Mouse (Mus musculus): ENCODE data around the gene Afg3l1. TPM values are rescaled to one million over a fixed set of nuclear protein-coding genes. Genes with fewer than 3 reads are reported as not detected.

Afg3l1 gene
- polyA plus RNA-seq, 1 experiment from 2014 or later, result 36.3 TPM

DNA sequence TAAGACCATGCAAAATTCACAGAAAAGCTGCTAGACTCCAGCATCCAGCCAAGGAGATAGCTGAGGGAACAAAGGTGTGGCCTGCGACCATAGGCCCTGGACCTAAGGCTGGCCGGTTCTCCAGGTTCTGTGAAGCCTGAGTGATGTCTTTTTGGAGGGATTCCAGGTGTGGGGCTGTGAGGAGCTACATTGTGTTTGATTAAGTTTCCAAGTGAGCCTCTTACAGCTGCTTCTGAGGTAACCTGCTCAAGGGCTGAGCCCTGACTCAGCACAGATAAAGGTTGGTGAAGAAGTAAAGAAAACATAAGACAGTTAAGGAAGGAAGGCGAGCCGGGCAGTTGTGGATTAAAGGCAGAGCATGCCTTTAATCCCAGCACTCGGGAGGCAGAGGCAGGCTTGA lies 24.5 kb downstream of the Afg3l1 start:
- Histone ChIP-seq H3K4me1 (ENCODE audit: control insufficient read depth, insufficient read depth, low read length) (no peaks in the 10 kb centered on the region), H3K4me2 (replicated peaks; ENCODE audit: low read depth, low read length) (no peak overlapping the region), H3K9ac (replicated peaks; ENCODE audit: low read depth, low read length) (no peak overlapping the region), H3K9me3 (ENCODE audit: control insufficient read depth, low read depth, low read length) (peaks cover 4% of the 10 kb centered on the region; the same call in 1 of the 2 replicates), H3K27me3 (ENCODE audit: control insufficient read depth, insufficient read depth, low read length) (no peaks in the 10 kb centered on the region), H3K27ac (ENCODE audit: low read length) (no peak overlapping the region), H3K4me3 (ENCODE audit: low read depth, low read length) (no peak overlapping the region), H3K36me3 (ENCODE audit: control insufficient read depth, insufficient read depth, low read length) (peaks cover 72% of the 10 kb centered on the region)
- 89% methylated on average over 5 of the region's 5 CpGs for WGBS
- no peak for ATAC-seq (ENCODE audit: insufficient number of reproducible peaks, insufficient read depth, low FRiP score, low read depth)

DNA sequence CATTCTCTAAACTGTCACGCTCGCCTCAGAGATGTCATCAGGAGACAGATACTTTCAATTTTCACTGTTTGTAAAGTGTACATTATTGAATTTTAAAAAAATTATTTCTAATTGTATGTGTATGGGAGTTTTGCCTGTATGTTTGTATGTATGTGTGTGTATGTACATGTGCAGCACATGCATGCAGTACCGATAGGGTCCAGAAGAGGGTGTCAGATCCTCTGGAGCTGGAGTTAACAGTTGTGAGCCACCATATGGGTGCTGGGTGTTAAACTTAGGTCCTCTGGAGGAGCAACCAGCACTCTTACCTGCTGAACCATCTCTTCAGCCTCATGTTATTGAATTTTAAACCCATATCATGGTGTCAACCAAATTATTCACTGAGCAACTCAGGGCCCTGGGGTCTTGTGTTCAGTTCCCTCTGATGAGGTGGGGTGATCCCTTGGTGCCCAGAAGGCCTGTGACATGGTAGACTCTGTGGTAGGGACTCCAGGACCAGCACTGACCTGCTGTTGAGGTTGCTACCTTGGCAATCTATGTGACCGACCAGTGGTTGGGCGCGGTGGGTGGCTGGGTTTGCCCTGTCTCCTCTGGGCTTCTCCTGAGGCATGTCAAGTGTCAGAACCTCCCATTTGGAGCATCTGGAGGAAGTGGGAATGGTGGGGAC lies 26.2 kb downstream of the Afg3l1 start:
- H3K4me1 ChIP-seq (ENCODE audit: control insufficient read depth, insufficient read depth, low read length), result no peaks in the 10 kb centered on the region
- H3K4me2 ChIP-seq (replicated peaks; ENCODE audit: low read depth, low read length), result no peak overlapping the region
- H3K9me3 ChIP-seq (ENCODE audit: control insufficient read depth, low read depth, low read length), result peaks cover 4% of the 10 kb centered on the region; the same call in 1 of the 2 replicates
- no peak overlapping the region for H3K4me3 ChIP-seq (ENCODE audit: low read depth, low read length)
- H3K9ac ChIP-seq (replicated peaks; ENCODE audit: low read depth, low read length), result no peak overlapping the region
- H3K27me3 ChIP-seq (ENCODE audit: control insufficient read depth, insufficient read depth, low read length), result no peaks in the 10 kb centered on the region
- peaks cover 60% of the 10 kb centered on the region for H3K36me3 ChIP-seq (ENCODE audit: control insufficient read depth, insufficient read depth, low read length)
- H3K27ac ChIP-seq (ENCODE audit: low read length), result no peak overlapping the region
- WGBS, result 99% methylated on average over 6 of the region's 6 CpGs
- ATAC-seq (ENCODE audit: insufficient number of reproducible peaks, insufficient read depth, low FRiP score, low read depth), result no peak

DNA sequence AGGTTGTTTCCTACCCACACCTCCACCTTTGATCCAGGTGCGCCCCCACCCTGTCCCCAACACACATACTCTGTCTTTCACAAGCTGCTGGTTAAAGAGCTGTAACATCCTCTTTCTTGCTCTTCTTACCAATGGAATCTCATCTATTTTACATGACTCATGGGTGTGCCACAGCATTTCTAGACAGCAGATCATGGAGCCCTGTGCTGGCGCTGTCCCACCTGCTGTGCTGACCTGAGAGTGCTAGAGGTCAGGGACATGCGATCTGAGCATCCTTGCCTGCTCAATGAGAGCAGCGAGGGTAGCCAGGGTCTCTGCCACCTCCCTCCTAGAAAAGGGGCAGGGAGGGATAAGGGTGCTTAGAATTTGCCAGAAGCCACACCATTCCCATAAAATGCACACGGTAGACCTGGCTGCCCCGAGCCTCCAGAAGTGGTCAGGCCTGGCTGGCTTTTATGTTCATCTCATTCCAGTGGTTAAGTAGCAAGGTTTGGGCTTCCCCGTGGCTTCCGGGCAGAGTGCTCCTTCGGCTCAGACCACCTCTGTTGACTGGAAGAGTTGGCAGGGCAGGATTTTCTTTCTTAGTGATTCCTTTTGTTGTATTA lies 27.0 kb downstream of the Afg3l1 start:
- no peak overlapping the region for H3K4me3 ChIP-seq (ENCODE audit: low read depth, low read length)
- H3K9ac ChIP-seq (replicated peaks; ENCODE audit: low read depth, low read length), result no peak overlapping the region
- H3K27ac ChIP-seq (ENCODE audit: low read length), result no peak overlapping the region
- H3K9me3 ChIP-seq (ENCODE audit: control insufficient read depth, low read depth, low read length), result peaks cover 4% of the 10 kb centered on the region; the same call in 1 of the 2 replicates
- no peaks in the 10 kb centered on the region for H3K4me1 ChIP-seq (ENCODE audit: control insufficient read depth, insufficient read depth, low read length)
- no peak for ATAC-seq (ENCODE audit: insufficient number of reproducible peaks, insufficient read depth, low FRiP score, low read depth)
- WGBS, result 92% methylated on average over 9 of the region's 9 CpGs
- no peak overlapping the region for H3K4me2 ChIP-seq (replicated peaks; ENCODE audit: low read depth, low read length)
- peaks cover 56% of the 10 kb centered on the region for H3K36me3 ChIP-seq (ENCODE audit: control insufficient read depth, insufficient read depth, low read length)
- no peaks in the 10 kb centered on the region for H3K27me3 ChIP-seq (ENCODE audit: control insufficient read depth, insufficient read depth, low read length)

- WGBS, result 80% methylated on average over 4 of the region's 4 CpGs
- Histone ChIP-seq H3K9me3 (ENCODE audit: control insufficient read depth, low read depth, low read length) (peaks cover 4% of the 10 kb centered on the region; the same call in 1 of the 2 replicates), H3K27ac (ENCODE audit: low read length) (no peak overlapping the region), H3K9ac (replicated peaks; ENCODE audit: low read depth, low read length) (no peak overlapping the region), H3K27me3 (ENCODE audit: control insufficient read depth, insufficient read depth, low read length) (no peaks in the 10 kb centered on the region), H3K4me2 (replicated peaks; ENCODE audit: low read depth, low read length) (no peak overlapping the region), H3K4me3 (ENCODE audit: low read depth, low read length) (no peak overlapping the region), H3K4me1 (ENCODE audit: control insufficient read depth, insufficient read depth, low read length) (no peaks in the 10 kb centered on the region), H3K36me3 (ENCODE audit: control insufficient read depth, insufficient read depth, low read length) (peaks cover 53% of the 10 kb centered on the region)
- ATAC-seq (ENCODE audit: insufficient number of reproducible peaks, insufficient read depth, low FRiP score, low read depth), result no peak
Observed at GRCm38 (mm10) chr8:123505267-123505666, 27.6 kb downstream of the Afg3l1 start.

GRCm38 (mm10) chr8:123505695-123506094 lies 28.0 kb downstream of the Afg3l1 start:
- no peak overlapping the region for H3K4me3 ChIP-seq (ENCODE audit: low read depth, low read length)
- no peak overlapping the region for H3K27ac ChIP-seq (ENCODE audit: low read length)
- peaks cover 49% of the 10 kb centered on the region for H3K36me3 ChIP-seq (ENCODE audit: control insufficient read depth, insufficient read depth, low read length)
- WGBS, result 80% methylated on average over 9 of the region's 9 CpGs
- no peak for ATAC-seq (ENCODE audit: insufficient number of reproducible peaks, insufficient read depth, low FRiP score, low read depth)
- peaks cover 4% of the 10 kb centered on the region; the same call in 1 of the 2 replicates for H3K9me3 ChIP-seq (ENCODE audit: control insufficient read depth, low read depth, low read length)
- no peaks in the 10 kb centered on the region for H3K27me3 ChIP-seq (ENCODE audit: control insufficient read depth, insufficient read depth, low read length)
- H3K4me2 ChIP-seq (replicated peaks; ENCODE audit: low read depth, low read length), result no peak overlapping the region
- H3K9ac ChIP-seq (replicated peaks; ENCODE audit: low read depth, low read length), result no peak overlapping the region
- H3K4me1 ChIP-seq (ENCODE audit: control insufficient read depth, insufficient read depth, low read length), result no peaks in the 10 kb centered on the region

GRCm38 (mm10) chr8:123507153-123507552 lies 29.4 kb downstream of the Afg3l1 start:
- no peak overlapping the region for H3K4me2 ChIP-seq (replicated peaks; ENCODE audit: low read depth, low read length)
- ATAC-seq (ENCODE audit: insufficient number of reproducible peaks, insufficient read depth, low FRiP score, low read depth), result no peak
- H3K4me1 ChIP-seq (ENCODE audit: control insufficient read depth, insufficient read depth, low read length), result no peaks in the 10 kb centered on the region
- no peak overlapping the region for H3K4me3 ChIP-seq (ENCODE audit: low read depth, low read length)
- H3K36me3 ChIP-seq (ENCODE audit: control insufficient read depth, insufficient read depth, low read length), result peaks cover 35% of the 10 kb centered on the region
- H3K27ac ChIP-seq (ENCODE audit: low read length), result no peak overlapping the region
- 94% methylated on average over 5 of the region's 5 CpGs for WGBS
- H3K9me3 ChIP-seq (ENCODE audit: control insufficient read depth, low read depth, low read length), result peaks cover 4% of the 10 kb centered on the region; the same call in 1 of the 2 replicates
- H3K27me3 ChIP-seq (ENCODE audit: control insufficient read depth, insufficient read depth, low read length), result no peaks in the 10 kb centered on the region
- no peak overlapping the region for H3K9ac ChIP-seq (replicated peaks; ENCODE audit: low read depth, low read length)

GRCm38 (mm10) chr8:123510819-123511218 lies 33.1 kb downstream of the Afg3l1 start:
- Histone ChIP-seq H3K4me1 (ENCODE audit: control insufficient read depth, insufficient read depth, low read length) (no peaks in the 10 kb centered on the region; the same call in 1 of the 2 replicates), H3K9ac (replicated peaks; ENCODE audit: low read depth, low read length) (no peak overlapping the region), H3K4me3 (ENCODE audit: low read depth, low read length) (no peak overlapping the region), H3K9me3 (ENCODE audit: control insufficient read depth, low read depth, low read length) (no peaks in the 10 kb centered on the region), H3K36me3 (ENCODE audit: control insufficient read depth, insufficient read depth, low read length) (peaks cover 12% of the 10 kb centered on the region), H3K4me2 (replicated peaks; ENCODE audit: low read depth, low read length) (no peak overlapping the region), H3K27me3 (ENCODE audit: control insufficient read depth, insufficient read depth, low read length) (peaks cover 12% of the 10 kb centered on the region; the same call in 1 of the 2 replicates), H3K27ac (ENCODE audit: low read length) (no peak overlapping the region)
- no peak for ATAC-seq (ENCODE audit: insufficient number of reproducible peaks, insufficient read depth, low FRiP score, low read depth)
- 75% methylated on average over 5 of the region's 5 CpGs for WGBS

DNA sequence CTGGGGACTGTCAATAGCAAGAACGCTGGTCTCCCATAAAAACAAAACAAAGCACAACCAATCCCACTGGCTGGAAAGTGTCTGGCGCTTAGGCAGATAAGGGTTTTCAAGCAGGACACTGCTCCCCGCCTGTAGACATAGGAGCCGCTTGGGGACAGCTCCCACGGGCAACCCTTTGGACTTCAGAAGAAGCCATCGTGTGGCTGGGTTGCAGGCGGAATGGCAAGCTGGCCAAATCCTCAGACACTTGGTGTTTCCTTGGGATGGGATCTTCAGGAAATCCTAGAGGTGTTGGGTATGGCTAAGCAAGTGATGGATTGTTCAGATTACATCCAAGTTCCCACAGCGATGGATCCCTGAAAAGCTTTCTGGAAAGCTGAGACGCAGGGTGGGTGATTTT lies 36.4 kb downstream of the Afg3l1 start:
- Histone ChIP-seq H3K4me2 (replicated peaks; ENCODE audit: low read depth, low read length) (peak overlapping the region; percentile 99), H3K27me3 (ENCODE audit: control insufficient read depth, insufficient read depth, low read length) (peaks cover 12% of the 10 kb centered on the region; the same call in 1 of the 2 replicates), H3K27ac (ENCODE audit: low read length) (no peak overlapping the region), H3K9ac (replicated peaks; ENCODE audit: low read depth, low read length) (peak overlapping the region; percentile 36; the same call in 1 of the 2 replicates), H3K4me3 (ENCODE audit: low read depth, low read length) (peak overlapping the region; percentile 63), H3K36me3 (ENCODE audit: control insufficient read depth, insufficient read depth, low read length) (peaks cover 6% of the 10 kb centered on the region), H3K4me1 (ENCODE audit: control insufficient read depth, insufficient read depth, low read length) (peaks cover 1% of the 10 kb centered on the region), H3K9me3 (ENCODE audit: control insufficient read depth, low read depth, low read length) (no peaks in the 10 kb centered on the region)
- ATAC-seq (ENCODE audit: insufficient number of reproducible peaks, insufficient read depth, low FRiP score, low read depth), result no peak
- 3% methylated on average over 9 of the region's 9 CpGs for WGBS

Measured in stomach, embryonic 14.5 days (tissue).